Mouse (Mus musculus) frontal cortex, postnatal 14 days (tissue): ENCODE data around the gene Sult1c1.
"Not testable (repeated sequence)": the region's sequence is repeated elsewhere in the genome, so short reads cannot be mapped to it uniquely, and the experiment has no call there.

Experiments used
- DNase-seq, 2 experiments: peaks; one replicate each; pipeline ENCODE4 v3.0.0; 2022; ENCODE audit warnings: low spot score in 2 of 2

Sult1c1 gene

GRCm38 (mm10) chr17:53990574-53990973 lies at the start of gene Sult1c1:
Gene Sult1c1, minus strand, starts transcription at chr17:53990674.
- DNase-seq: no peak

GRCm38 (mm10) chr17:54014204-54014603 lies 23.7 kb upstream of the Sult1c1 start:
- DNase-seq: peak in 1 of 2 experiments; percentile 6

GRCm38 (mm10) chr17:54011196-54011595 lies 20.7 kb upstream of the Sult1c1 start:
- no peak for DNase-seq

GRCm38 (mm10) chr17:54010536-54010935 lies 20.1 kb upstream of the Sult1c1 start:
- not testable (repeated sequence) for DNase-seq

GRCm38 (mm10) chr17:54003522-54003921 lies 13.0 kb upstream of the Sult1c1 start:
- no peak for DNase-seq

GRCm38 (mm10) chr17:53973606-53974005 lies 16.9 kb downstream of the Sult1c1 start:
- DNase-seq: no peak

GRCm38 (mm10) chr17:53941569-53942162 lies 48.8 kb downstream of the Sult1c1 start:
- DNase-seq: no peak

GRCm38 (mm10) chr17:53940726-53941125 lies 49.7 kb downstream of the Sult1c1 start:
- no peak for DNase-seq
